Mouse (Mus musculus) retina, postnatal 1 day (tissue): ENCODE measurements at regions not wholly inside any gene's neighbourhood (a gene's known extent, or its start where the extent isn't known, plus 50 kb on each side); places are given as distances from the start of the nearest gene placed in this dataset.
"Not testable (repeated sequence)": the region's sequence is repeated elsewhere in the genome, so short reads cannot be mapped to it uniquely, and the experiment has no call there.

Source experiments
- DNase-seq: peaks from one replicate; pipeline ENCODE4 v3.0.0-alpha.2; 2012

- peak; percentile 79 for DNase-seq
Observed at GRCm38 (mm10) chr10:62055408-62055807, 76.5 kb upstream of the Col13a1 start.

DNA sequence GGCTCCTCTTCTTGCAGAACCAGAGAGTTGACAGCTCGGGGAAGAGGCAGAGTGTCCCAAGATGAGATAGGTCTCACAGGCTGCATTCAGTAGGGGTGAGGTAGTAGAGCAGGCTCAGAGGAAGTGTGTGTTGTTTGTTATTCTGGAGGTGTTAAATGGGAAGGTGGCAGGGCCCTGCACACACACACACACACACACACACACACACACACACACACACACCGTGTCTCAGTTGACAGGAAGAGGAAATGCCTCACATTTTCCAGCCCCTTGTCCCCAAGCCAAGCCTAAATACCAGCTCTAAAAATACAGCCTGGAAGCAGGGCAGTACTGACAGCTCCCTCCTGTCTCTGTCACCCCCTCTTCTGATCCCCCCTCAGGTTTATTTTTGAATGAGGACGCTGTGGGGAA, 70.9 kb upstream of the Col13a1 start:
- DNase-seq: no peak

GRCm38 (mm10) chr10:62044408-62044807, 65.5 kb upstream of the Col13a1 start:
- no peak for DNase-seq

- DNase-seq: no peak
Observed at GRCm38 (mm10) chr10:62039915-62040314, 61.0 kb upstream of the Col13a1 start.

DNA sequence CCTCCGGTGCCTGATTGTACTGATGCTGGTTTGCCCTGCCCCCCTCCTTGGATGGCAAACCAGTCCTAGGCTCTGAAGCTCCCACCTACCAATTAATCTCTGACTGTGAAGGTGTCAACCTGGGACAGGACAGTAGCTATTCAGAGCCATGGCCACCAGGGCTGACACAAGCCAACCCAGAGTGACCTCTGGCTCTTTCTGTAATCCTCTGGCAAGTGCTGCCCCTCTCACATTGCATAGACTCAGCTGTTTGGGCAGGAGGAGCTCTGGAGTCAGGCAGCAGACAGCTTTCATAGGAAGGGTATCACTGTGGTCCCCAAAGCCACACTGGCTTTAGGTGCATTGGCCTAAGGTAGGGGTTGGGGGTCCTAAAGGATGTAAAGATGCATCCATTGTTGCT, 59.7 kb upstream of the Col13a1 start:
- DNase-seq: no peak

DNA sequence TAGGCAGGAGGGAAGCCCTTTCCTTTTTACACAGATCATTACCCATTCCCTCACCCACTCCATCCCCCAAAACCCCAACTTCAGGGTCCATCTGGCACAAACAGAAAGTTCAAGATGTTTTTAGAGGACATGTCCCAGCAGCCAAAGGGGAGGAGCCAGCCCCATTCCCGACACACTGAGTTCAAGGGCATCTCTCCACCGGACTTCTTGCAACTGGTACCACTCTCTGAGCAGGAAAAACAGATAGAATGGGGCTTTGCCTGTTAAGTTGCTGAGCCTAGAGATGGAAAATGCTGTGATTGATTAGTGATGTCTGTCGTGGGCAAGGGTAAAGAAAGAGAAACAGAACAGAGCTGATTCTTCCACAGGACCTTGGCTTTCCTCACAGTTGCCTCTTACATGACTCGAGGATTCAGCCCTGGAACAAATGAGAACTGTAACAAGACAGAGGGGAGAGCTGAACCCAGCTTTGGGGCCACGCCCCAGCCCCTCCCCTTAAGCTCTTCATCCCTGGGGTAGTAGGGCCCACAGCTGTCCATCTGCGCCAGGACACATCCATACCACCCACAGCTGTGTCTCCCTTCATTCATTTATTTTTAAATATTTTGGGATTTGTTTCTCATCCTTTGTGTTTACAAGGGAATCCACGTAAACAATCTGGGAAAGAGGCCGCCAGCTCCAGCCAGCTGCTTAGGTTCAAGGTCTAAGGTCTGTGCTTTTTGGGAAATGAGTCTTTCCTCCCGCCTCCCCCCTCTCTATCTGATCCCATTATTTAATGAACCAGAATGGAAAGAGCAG, 58.7 kb upstream of the Col13a1 start:
- DNase-seq: no peak

DNA sequence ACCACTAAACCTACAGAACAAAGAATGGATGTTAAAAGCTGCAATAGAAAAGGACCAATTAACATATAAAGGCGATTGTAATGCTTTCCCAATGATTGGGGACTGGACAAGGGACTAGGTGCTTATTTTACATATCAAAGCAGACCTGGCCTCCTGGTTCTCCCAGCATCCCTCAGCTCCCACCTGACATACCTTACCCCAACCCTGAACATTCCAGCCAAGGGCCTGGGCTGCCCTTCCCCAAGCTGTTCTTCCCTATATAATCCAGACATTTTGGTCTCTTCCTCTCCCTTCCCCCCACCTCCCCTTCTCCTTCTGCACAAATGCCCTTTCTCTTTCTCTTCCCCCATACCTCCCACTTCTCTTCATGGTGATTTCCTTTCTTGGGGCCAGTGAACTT, 57.9 kb upstream of the Col13a1 start:
- no peak for DNase-seq

GRCm38 (mm10) chr10:62034291-62034690, 55.4 kb upstream of the Col13a1 start:
- DNase-seq: no peak

DNA sequence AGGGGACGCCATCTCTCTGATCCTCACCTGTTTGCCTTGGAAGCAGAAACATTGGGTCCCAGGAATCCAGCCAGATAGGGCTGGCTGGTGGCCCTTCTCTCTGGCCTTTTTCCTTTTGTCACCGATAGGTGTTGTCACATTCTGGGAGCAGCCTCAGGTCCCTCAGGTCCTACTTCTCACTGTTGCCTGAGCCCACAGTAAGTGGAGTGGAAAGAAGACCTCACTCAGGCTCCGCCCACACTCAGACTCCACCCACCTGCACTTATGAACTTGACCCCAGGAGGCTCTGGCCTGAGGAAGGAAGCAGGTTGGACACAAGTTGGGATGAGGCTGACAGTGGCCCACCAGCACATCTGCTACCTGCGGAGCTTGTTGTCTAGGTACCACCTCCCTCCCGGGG, 54.8 kb upstream of the Col13a1 start:
- DNase-seq: no peak

DNA sequence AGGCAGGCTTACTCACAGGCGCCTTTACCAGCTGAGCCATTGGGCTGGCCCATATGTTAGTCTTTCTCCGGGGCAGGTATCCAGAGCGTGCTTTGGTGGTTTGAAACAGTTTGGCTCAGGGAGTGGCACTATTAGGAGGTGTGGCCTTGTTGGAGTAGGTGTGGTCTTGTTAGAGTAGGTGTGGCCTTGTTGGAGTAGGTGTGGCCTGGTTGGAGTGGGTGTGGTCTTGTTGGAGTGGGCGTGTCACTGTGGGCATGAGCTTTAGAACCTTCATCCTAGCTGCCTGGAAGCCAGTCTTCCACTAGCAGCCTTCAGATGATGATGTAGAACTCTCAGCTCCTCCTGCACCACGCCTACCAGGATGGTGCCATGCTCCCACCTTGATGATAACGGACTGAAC, 53.1 kb upstream of the Col13a1 start:
- DNase-seq: not testable (repeated sequence)

DNA sequence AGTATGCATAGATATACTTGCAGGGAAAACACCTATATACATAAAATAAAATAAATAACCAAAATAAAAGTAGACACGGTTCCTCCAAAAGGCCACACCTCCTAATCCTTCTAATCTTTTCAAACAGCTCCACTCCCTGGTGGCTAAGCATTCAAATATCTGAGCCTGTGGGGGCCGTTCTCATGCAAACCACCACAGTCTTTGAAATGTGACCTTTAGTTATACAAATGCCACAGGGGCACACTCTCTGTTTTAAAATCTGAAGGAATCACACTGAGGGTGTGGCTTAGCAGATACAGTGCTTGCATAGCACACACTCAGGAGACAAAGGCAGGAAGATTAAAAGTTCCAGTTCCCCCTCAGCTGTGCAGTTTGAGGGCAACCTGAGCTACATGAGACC, 50.4 kb upstream of the Col13a1 start:
- no peak for DNase-seq
